In the genomic region with DNA sequence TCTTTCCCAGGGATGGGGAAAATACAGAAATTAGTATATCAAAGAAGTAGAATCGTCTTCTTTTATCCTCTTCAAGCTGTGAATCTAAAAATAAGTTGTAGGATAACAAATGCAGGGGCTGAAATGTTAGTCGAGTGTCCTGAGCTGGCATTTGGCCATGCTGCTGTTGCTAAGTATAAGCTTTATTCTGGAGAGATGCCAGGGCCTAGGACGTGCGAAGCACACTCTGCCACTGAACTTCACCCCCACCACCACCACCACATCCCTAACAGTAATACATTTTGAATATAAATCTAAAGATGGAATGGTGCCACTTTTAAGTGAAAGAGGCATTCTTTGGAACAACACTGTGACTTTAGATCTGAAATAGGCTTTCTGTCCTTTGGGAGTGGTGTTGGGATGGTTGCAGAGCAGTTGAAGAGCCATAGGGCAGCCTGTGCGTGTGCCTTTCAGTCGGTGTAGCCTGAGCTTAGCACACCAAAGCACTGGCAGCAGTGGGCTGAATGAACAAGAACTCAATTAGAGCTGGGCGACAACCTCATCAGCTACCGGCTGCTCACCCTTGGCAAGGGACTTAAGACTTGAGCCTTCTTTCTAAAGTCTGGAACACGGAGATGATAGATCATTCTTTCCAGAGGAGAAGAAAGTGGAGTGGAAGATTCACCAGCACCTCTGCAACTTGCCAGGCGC, we compare ENCODE assay signal across 9 mouse cellular contexts.
DNase-seq lines count a peak whose midpoint lies in the region; ATAC-seq and TF ChIP-seq lines count a peak whose summit lies in the region.
"Had no signal": no experiment of that assay in that cellular context is flagged by ENCODE, and none has a peak within 500 bp of the region (broad histone marks: within the 10 kb centered on the region; RNA-seq: fewer than 3 reads in every experiment).

No protein-coding gene starts in this region.

- TF ChIP-seq EP300 in heart, postnatal 0 days (IDR thresholded peaks at IDR 0.05; ENCODE audit: low read depth): 0 out of 2 replicates have a peak, but pooled peaks have one; percentile 42
- no peak for TF ChIP-seq EP300 in lung, postnatal 0 days (IDR thresholded peaks at IDR 0.05)

- H3K27ac ChIP-seq in embryonic facial prominence, embryonic 14.5 days (replicated peaks; ENCODE audit: low read depth, low read length): peak overlapping the region; percentile 46; the same call in 1 of the 2 replicates
- peak overlapping the region; percentile 84 for H3K27ac ChIP-seq in heart, postnatal 0 days (ENCODE audit: low read depth)
- no peak overlapping the region for H3K27ac ChIP-seq in lung, postnatal 0 days (ENCODE audit: low read length)
- H3K27ac ChIP-seq in thymus, adult 2 months (ENCODE audit: control insufficient read depth, insufficient read depth, low read length): no peak overlapping the region

- DNase-seq in gastrocnemius, adult 18-20 months (ENCODE audit: low spot score): peak; percentile 47
- DNase-seq in gastrocnemius, postnatal 25 days: no peak
- peak; percentile 89 for DNase-seq in embryonic facial prominence, embryonic 14.5 days (ENCODE audit: low spot score)
- DNase-seq in heart, postnatal 0 days (ENCODE audit: low spot score): peak; percentile 91
- peak; percentile 72 for DNase-seq in lung, postnatal 0 days (ENCODE audit: low spot score)
- DNase-seq in thymus, postnatal 0 days (ENCODE audit: low spot score): no peak
- DNase-seq in thymus, adult 2 months: no peak
- DNase-seq in spleen, postnatal 36 days (ENCODE audit: low spot score in 2 of 2): no peak
- DNase-seq: embryo, embryonic 11 days had no signal

- peak; percentile 73 for ATAC-seq in embryonic facial prominence, embryonic 14.5 days (ENCODE audit: low read depth)
- peak; percentile 88 for ATAC-seq in heart, postnatal 0 days (ENCODE audit: insufficient read depth, low read depth)
- ATAC-seq in lung, postnatal 0 days: peak; percentile 66

- H3K9ac ChIP-seq in embryonic facial prominence, embryonic 14.5 days (ENCODE audit: low read depth, low read length): no peak overlapping the region
- no peak overlapping the region for H3K9ac ChIP-seq in heart, postnatal 0 days (replicated peaks; ENCODE audit: low read depth, low read length)
- H3K9ac ChIP-seq in lung, postnatal 0 days (replicated peaks; ENCODE audit: low read depth): no peak overlapping the region

- no peak for TF ChIP-seq CTCF in heart, postnatal 0 days (IDR thresholded peaks at IDR 0.05; ENCODE audit: low read depth)
- no peak for TF ChIP-seq CTCF in lung, postnatal 0 days (IDR thresholded peaks at IDR 0.05)
- no peak for TF ChIP-seq CTCF in thymus, adult 2 months (IDR thresholded peaks at IDR 0.05; ENCODE audit: borderline replicate concordance, control insufficient read depth, extremely low read depth, insufficient read depth, low read length, poor library complexity)

- no peak for TF ChIP-seq POLR2A in thymus, adult 2 months (IDR thresholded peaks at IDR 0.05; ENCODE audit: control insufficient read depth, extremely low read depth, insufficient read depth, low read length, poor library complexity)

- no peaks in the 10 kb centered on the region for H3K9me3 ChIP-seq in embryonic facial prominence, embryonic 14.5 days (ENCODE audit: control insufficient read depth, low read length)
- H3K9me3 ChIP-seq in heart, postnatal 0 days (replicated peaks; ENCODE audit: control insufficient read depth, low read length): no peaks in the 10 kb centered on the region
- H3K9me3 ChIP-seq in lung, postnatal 0 days (ENCODE audit: low read length): no peaks in the 10 kb centered on the region

- H3K4me2 ChIP-seq in embryonic facial prominence, embryonic 14.5 days (ENCODE audit: low read depth, low read length): no peak overlapping the region
- peak overlapping the region; percentile 24; the same call in 1 of the 2 replicates for H3K4me2 ChIP-seq in heart, postnatal 0 days (ENCODE audit: low read depth, low read length)
- no peak overlapping the region for H3K4me2 ChIP-seq in lung, postnatal 0 days (replicated peaks; ENCODE audit: low read depth, low read length)

- H3K27me3 ChIP-seq in embryonic facial prominence, embryonic 14.5 days (replicated peaks; ENCODE audit: control insufficient read depth, insufficient read depth, low read length): no peaks in the 10 kb centered on the region
- no peaks in the 10 kb centered on the region for H3K27me3 ChIP-seq in heart, postnatal 0 days (ENCODE audit: control insufficient read depth, insufficient read depth, low read length)
- H3K27me3 ChIP-seq in lung, postnatal 0 days (replicated peaks; ENCODE audit: insufficient read depth, low read length): no peaks in the 10 kb centered on the region
- no peaks in the 10 kb centered on the region for H3K27me3 ChIP-seq in thymus, adult 2 months (ENCODE audit: control insufficient read depth, insufficient read depth, low read length)

- peaks cover 7% of the 10 kb centered on the region; the same call in 1 of the 2 replicates for H3K4me1 ChIP-seq in embryonic facial prominence, embryonic 14.5 days (ENCODE audit: control insufficient read depth, insufficient read depth, low read length)
- H3K4me1 ChIP-seq in heart, postnatal 0 days (ENCODE audit: control insufficient read depth, insufficient read depth): peaks cover 30% of the 10 kb centered on the region
- peaks cover 13% of the 10 kb centered on the region for H3K4me1 ChIP-seq in lung, postnatal 0 days (ENCODE audit: insufficient read depth, low read depth, low read length)
- no peaks in the 10 kb centered on the region for H3K4me1 ChIP-seq in thymus, adult 2 months (replicated peaks; ENCODE audit: control insufficient read depth, insufficient read depth, low read length)

- no peaks in the 10 kb centered on the region for H3K36me3 ChIP-seq in embryonic facial prominence, embryonic 14.5 days (ENCODE audit: control insufficient read depth, insufficient read depth, low read length)
- no peaks in the 10 kb centered on the region for H3K36me3 ChIP-seq in heart, postnatal 0 days (replicated peaks; ENCODE audit: control insufficient read depth, insufficient read depth, low read length)
- H3K36me3 ChIP-seq in lung, postnatal 0 days (ENCODE audit: insufficient read depth, low read length): no peaks in the 10 kb centered on the region
- no peaks in the 10 kb centered on the region for H3K36me3 ChIP-seq in thymus, adult 2 months (ENCODE audit: control insufficient read depth, insufficient read depth, low read length)

- H3K4me3 ChIP-seq in embryonic facial prominence, embryonic 14.5 days (ENCODE audit: low read depth, low read length): no peak overlapping the region
- no peak overlapping the region for H3K4me3 ChIP-seq in heart, postnatal 0 days (ENCODE audit: low read depth, low read length)
- H3K4me3 ChIP-seq in lung, postnatal 0 days (ENCODE audit: low read depth, low read length): no peak overlapping the region
- H3K4me3 ChIP-seq in thymus, adult 2 months (ENCODE audit: control insufficient read depth, insufficient read depth, low read length): no peak overlapping the region

- 61% methylated on average over 10 of the region's 10 CpGs for WGBS in embryonic facial prominence, embryonic 14.5 days
- 21% methylated on average over 10 of the region's 10 CpGs for WGBS in heart, postnatal 0 days
- WGBS in lung, postnatal 0 days: 29% methylated on average over 10 of the region's 10 CpGs
- WGBS in thymus, adult 2 months: 83% methylated on average over 10 of the region's 10 CpGs

Comparison
In these comparisons a context has a peak if more than half of its experiments do, and no peak if none do; other contexts are left out.
1. DNase-seq: peak in gastrocnemius, adult 18-20 months (single experiment), embryonic facial prominence, embryonic 14.5 days (single experiment), heart, postnatal 0 days (single experiment) and lung, postnatal 0 days (single experiment); none in gastrocnemius, postnatal 25 days (single experiment), thymus, postnatal 0 days (single experiment), thymus, adult 2 months (single experiment) and spleen, postnatal 36 days (0 of 2).
2. H3K27ac ChIP-seq: peak in embryonic facial prominence, embryonic 14.5 days (single experiment) and heart, postnatal 0 days (single experiment); none in lung, postnatal 0 days (single experiment) and thymus, adult 2 months (single experiment).
3. Peak in every context shown above with its lines, with median percentiles within 50 percentile points of each other: ATAC-seq.